Mouse (Mus musculus) heart, embryonic 15.5 days (tissue): ENCODE measurements around the gene Ldoc1. TPM values are rescaled to one million over a fixed set of nuclear protein-coding genes. Genes with fewer than 3 reads are reported as not detected.

Experiments used
- ATAC-seq: fragments of 200-750 bp; cut with Nextera tagmentation; replicated peaks from 2 replicates; pipeline ENCODE4 v1.8.0; 2017; ENCODE audit warnings: low read depth, moderate TSS enrichment; ENCODE audit not compliant: insufficient number of reproducible peaks, insufficient read depth, low FRiP score
- H3K27ac ChIP-seq: fragments of 300-500 bp; sonication (generic); 2 replicates; pipeline ENCODE4 v1.5.1; 2015; ENCODE audit warnings: mild to moderate bottlenecking, inconsistent platforms
- H3K27me3 ChIP-seq: fragments of 300-500 bp; sonication (generic); 2 replicates; pipeline ENCODE4 v1.6.1; 2015; ENCODE audit warnings: inconsistent platforms
- H3K36me3 ChIP-seq: fragments of 300-500 bp; sonication (generic); 2 replicates; pipeline ENCODE4 v1.6.1; 2015; ENCODE audit warnings: mild to moderate bottlenecking, inconsistent platforms
- H3K4me1 ChIP-seq: fragments of 300-500 bp; sonication (generic); replicated peaks from 2 replicates; pipeline ENCODE4 v1.6.1; 2015; ENCODE audit warnings: inconsistent platforms
- H3K4me2 ChIP-seq: fragments of 300-500 bp; sonication (generic); 2 replicates; pipeline ENCODE4 v1.6.1; 2015; ENCODE audit warnings: inconsistent platforms, mild to moderate bottlenecking, moderate library complexity
- H3K4me3 ChIP-seq: fragments of 300-500 bp; sonication (generic); 2 replicates; pipeline ENCODE4 v1.5.1; 2015; ENCODE audit warnings: mild to moderate bottlenecking, inconsistent platforms
- H3K9ac ChIP-seq: fragments of 300-500 bp; sonication (generic); 2 replicates; pipeline ENCODE4 v1.6.1; 2015; ENCODE audit warnings: mild to moderate bottlenecking, inconsistent platforms
- H3K9me3 ChIP-seq: fragments of 300-500 bp; sonication (generic); replicated peaks from 2 replicates; pipeline ENCODE4 v1.6.1; 2016; ENCODE audit warnings: inconsistent platforms
- WGBS: fragments of 180-500 bp; shearing (Covaris S2); methylation state at CpG from one replicate; pipeline ENCODE4 v1.1.7; 2015; ENCODE audit warnings: mixed read lengths; 5-methylcytosine and 5-hydroxymethylcytosine counted together
- polyA plus RNA-seq: library from polyadenylated mRNA; unstranded; fragments of >200 nt; fragmentation: Nextera tagmentation; extraction: Ambion mirVana; gene quantifications from 2 replicates; pipeline ENCODE4 v1.2.1, GENCODE M21; 2015

The Ldoc1 gene
- polyA plus RNA-seq: 0.24 TPM in 1 of 2 replicates, not detected in the other

DNA sequence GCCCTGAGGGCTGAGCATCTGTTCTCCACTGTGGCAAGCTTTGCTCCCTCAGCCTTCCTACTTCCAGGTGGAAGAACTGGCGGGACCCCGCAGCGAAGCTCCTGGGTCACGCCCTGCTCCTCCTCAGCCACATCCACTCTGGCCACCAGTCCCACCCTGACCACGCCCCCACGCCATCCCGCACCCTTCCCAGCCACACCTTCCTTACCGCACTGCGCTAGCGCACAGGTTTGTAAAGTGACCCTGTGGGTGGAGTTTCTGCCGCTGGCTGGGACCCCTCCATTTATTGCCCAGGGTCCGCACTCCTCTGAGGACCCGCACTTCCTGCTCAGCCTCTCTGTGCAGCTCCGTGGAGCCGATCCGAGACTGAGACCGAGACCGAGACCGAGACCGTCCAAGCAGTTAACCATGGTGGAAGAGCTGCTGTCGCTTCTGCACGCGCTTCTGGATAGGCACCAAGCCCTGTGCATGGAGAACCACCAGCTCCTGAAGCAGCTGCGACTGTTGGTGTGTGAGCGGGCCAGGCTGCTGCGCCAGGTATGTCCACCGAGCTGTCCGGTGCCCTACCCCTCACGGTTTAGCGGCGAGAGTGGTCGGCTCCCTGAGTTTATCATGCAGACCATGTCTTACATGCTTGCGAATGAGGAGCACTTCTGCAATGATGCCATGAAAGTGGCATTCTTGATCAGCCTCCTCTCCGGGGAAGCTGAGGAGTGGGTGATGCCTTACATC, at the start of gene Ldoc1:
Ldoc1 (plus strand) TSS at position 196 of the 732 bp plus-strand sequence.
- peak within 1 kb of the TSS; percentile 39 for H3K4me3 ChIP-seq
- no peaks in the 10 kb centered on the region for H3K36me3 ChIP-seq
- ATAC-seq: 0 out of 2 replicates have a peak, but pooled peaks have one; percentile 35
- H3K4me2 ChIP-seq: peak within 1 kb of the TSS; percentile 63
- WGBS: 32% methylated on average over 34 of the region's 34 CpGs
- no peaks in the 10 kb centered on the region for H3K4me1 ChIP-seq
- H3K9me3 ChIP-seq: no peaks in the 10 kb centered on the region
- H3K27ac ChIP-seq: no peak within 1 kb of the TSS
- no peak within 1 kb of the TSS for H3K9ac ChIP-seq
- H3K27me3 ChIP-seq: no peaks in the 10 kb centered on the region

- WGBS: 74% methylated on average over 7 of the region's 7 CpGs
- no peak overlapping the region for H3K9ac ChIP-seq
- H3K4me3 ChIP-seq: no peak overlapping the region
- H3K36me3 ChIP-seq: no peaks in the 10 kb centered on the region
- no peak overlapping the region for H3K4me2 ChIP-seq
- no peaks in the 10 kb centered on the region for H3K4me1 ChIP-seq
- ATAC-seq: no peak
- no peaks in the 10 kb centered on the region for H3K9me3 ChIP-seq
- H3K27me3 ChIP-seq: no peaks in the 10 kb centered on the region
- no peak overlapping the region for H3K27ac ChIP-seq
These were observed 834 bp downstream of the Ldoc1 start for GRCm38 (mm10) chrX:61710131-61710530.

GRCm38 (mm10) chrX:61722281-61723028, 13.2 kb downstream of the Ldoc1 start:
- Histone ChIP-seq H3K9me3 (no peaks in the 10 kb centered on the region), H3K27ac (no peak overlapping the region), H3K4me2 (peak overlapping the region; percentile 58), H3K4me1 (no peaks in the 10 kb centered on the region; the same call in 1 of the 2 replicates), H3K9ac (no peak overlapping the region), H3K36me3 (no peaks in the 10 kb centered on the region), H3K4me3 (peak overlapping the region; percentile 37), H3K27me3 (no peaks in the 10 kb centered on the region)
- WGBS: 14% methylated on average over 12 of the region's 12 CpGs
- ATAC-seq: no peak

DNA sequence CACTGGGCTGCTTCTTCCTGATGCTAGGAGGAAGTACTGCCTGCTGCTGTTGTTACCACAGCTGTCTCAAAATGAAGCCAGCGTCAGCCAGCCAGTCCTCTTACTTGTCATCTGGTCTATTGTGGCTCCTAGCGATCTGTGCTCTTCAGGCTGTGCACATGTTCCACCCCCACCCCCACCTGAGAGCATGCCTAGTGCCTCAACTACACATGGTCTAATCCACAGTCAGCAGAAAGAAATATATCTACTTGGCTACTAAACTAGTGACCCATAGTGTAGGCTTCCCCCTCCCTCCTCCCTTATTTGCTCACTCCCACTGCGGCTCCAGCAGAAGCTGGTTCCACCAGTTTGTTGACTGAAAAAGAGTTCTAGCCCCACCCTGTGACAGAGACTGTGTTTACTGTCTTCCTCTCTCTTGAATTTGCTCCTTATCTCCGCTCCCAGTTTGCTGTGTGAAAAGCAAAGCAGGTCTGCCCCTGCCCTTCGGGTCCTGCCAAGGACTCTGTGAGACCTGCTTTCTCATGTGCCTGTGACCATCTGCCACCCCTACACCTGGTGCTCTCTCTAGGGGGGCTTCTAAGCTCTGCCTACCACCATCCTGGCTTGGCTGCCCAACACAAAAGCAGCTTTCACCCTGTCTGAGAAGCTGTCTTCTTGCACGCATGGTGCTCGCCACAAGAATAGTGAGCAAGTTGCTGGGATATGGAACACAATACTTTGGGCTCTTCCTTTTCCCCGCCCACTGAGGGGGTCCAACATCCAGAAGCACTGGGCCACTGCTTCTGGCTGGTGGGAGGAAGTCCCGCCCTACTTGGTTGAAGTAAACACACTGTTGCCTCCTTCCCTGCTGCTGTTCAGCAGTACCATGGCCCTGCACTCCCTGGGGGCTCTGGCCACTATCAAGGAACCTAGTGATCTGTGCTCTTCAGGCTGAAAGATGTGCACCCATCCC, 14.0 kb downstream of the Ldoc1 start:
- Histone ChIP-seq H3K9ac (no peak overlapping the region), H3K9me3 (no peaks in the 10 kb centered on the region), H3K4me3 (peak overlapping the region; percentile 37), H3K36me3 (no peaks in the 10 kb centered on the region), H3K4me1 (no peaks in the 10 kb centered on the region; the same call in 1 of the 2 replicates), H3K4me2 (peak overlapping the region; percentile 58), H3K27ac (no peak overlapping the region), H3K27me3 (no peaks in the 10 kb centered on the region)
- ATAC-seq: no peak
- 39% methylated on average over 9 of the region's 9 CpGs for WGBS

DNA sequence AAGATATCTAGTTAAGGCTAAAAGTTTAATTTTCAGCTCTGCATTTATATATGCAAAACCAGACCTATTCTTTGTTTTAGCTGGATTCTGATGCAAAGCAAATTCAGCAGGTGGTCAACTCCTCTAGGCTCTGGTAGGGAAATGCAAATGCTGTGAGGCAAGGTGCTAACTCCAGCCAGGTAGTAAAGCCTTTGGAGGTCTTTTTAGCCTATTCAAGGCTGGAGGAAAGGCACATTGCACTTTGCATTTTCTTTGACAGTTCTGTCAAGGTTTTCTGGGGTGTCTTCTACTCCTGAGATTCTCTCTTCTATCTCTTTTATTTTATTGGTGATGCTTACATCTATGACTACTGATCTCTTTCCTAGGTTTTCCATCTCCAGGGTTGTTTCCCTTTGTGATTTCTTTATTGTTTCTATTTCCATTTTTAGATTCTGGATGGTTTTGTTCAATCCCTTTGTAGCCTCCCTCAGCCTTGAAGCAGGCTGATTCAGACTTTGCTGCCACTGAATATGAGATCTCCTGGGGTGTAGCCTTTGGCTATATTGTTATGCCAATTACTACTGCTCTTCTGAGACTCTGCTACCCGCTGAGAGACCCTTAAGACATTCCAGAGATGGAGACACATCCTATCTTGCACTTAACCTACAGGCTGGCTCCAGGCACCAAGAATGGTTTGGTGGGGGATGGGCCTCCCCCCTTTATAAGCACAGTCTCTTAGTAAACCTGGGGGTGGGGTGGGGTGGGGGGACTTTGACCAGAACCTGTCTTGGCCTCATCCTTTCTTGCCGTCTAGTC, 18.4 kb downstream of the Ldoc1 start:
- ATAC-seq: no peak
- H3K9me3 ChIP-seq: no peaks in the 10 kb centered on the region
- 67% methylated on average over 2 of the region's 2 CpGs for WGBS

More for the DNA sequence above, 18.4 kb downstream of the Ldoc1 start:
- no peak overlapping the region for H3K9ac ChIP-seq
- H3K27me3 ChIP-seq: no peaks in the 10 kb centered on the region
- H3K27ac ChIP-seq: no peak overlapping the region
- H3K4me2 ChIP-seq: no peak overlapping the region
- no peaks in the 10 kb centered on the region; the same call in 1 of the 2 replicates for H3K4me1 ChIP-seq
- H3K36me3 ChIP-seq: no peaks in the 10 kb centered on the region
- H3K4me3 ChIP-seq: no peak overlapping the region
